Comparison of ENCODE assay signal across 8 mouse cellular contexts in genomic region chr10:5921771-5922170, GRCm38 (mm10). TPM values are rescaled to one million over a fixed set of nuclear protein-coding genes. Genes with fewer than 3 reads are reported as not detected.
DNase-seq lines count a peak whose midpoint lies in the region; ATAC-seq and TF ChIP-seq lines count a peak whose summit lies in the region.

No protein-coding gene starts in this region.

- H3K9me3 ChIP-seq in kidney, embryonic 15.5 days (replicated peaks) = no peaks in the 10 kb centered on the region
- no peaks in the 10 kb centered on the region for H3K9me3 ChIP-seq in forebrain, embryonic 15.5 days
- H3K9me3 ChIP-seq in liver, embryonic 14.5 days (ENCODE audit: control insufficient read depth, low read length) = no peaks in the 10 kb centered on the region

- peak overlapping the region; percentile 45; the same call in 1 of the 2 replicates for H3K9ac ChIP-seq in kidney, embryonic 15.5 days
- peak overlapping the region; percentile 87 for H3K9ac ChIP-seq in forebrain, embryonic 15.5 days (replicated peaks)
- H3K9ac ChIP-seq in liver, embryonic 14.5 days (replicated peaks) = no peak overlapping the region

- no peak for TF ChIP-seq POLR2A in cerebellum, adult 2 months (IDR thresholded peaks at IDR 0.05; ENCODE audit: borderline replicate concordance, insufficient read depth, low read length)

- under 1% methylated on average over 31 of the region's 31 CpGs for WGBS in kidney, embryonic 15.5 days
- under 1% methylated on average over 31 of the region's 31 CpGs for WGBS in cerebellum, adult 2 months
- under 1% methylated on average over 31 of the region's 31 CpGs for WGBS in forebrain, embryonic 15.5 days
- 2% methylated on average over 18 of the region's 31 CpGs for WGBS in liver, embryonic 14.5 days (ENCODE audit: insufficient replicate concordance)

- H3K4me2 ChIP-seq in kidney, embryonic 15.5 days = peak overlapping the region; percentile 100
- H3K4me2 ChIP-seq in forebrain, embryonic 15.5 days (replicated peaks) = peak overlapping the region; percentile 79
- H3K4me2 ChIP-seq in liver, embryonic 14.5 days (ENCODE audit: low read depth) = peak overlapping the region; percentile 54

- no peak for TF ChIP-seq CTCF in cerebellum, adult 2 months (IDR thresholded peaks at IDR 0.05; ENCODE audit: borderline replicate concordance, insufficient read depth, low read depth, low read length)
- no peak for TF ChIP-seq CTCF in liver, embryonic 14.5 days (IDR thresholded peaks at IDR 0.05; ENCODE audit: low read depth)

- no peak for DNase-seq in kidney, adult 9 months
- DNase-seq in cerebellum, adult 2 months = peak; percentile 31 to 44
- DNase-seq in liver, embryonic 14.5 days (ENCODE audit: low read depth in 3 of 3, low spot score in 3 of 3) = no peak
- DNase-seq in testis, postnatal 10 days (ENCODE audit: low spot score) = peak; percentile 53
- DNase-seq in spleen, postnatal 36 days (ENCODE audit: low spot score in 2 of 2) = no peak

- H3K36me3 ChIP-seq in kidney, embryonic 15.5 days = no peaks in the 10 kb centered on the region
- H3K36me3 ChIP-seq in forebrain, embryonic 15.5 days = no peaks in the 10 kb centered on the region
- H3K36me3 ChIP-seq in liver, embryonic 14.5 days (replicated peaks; ENCODE audit: control insufficient read depth, insufficient read depth, low read depth) = no peaks in the 10 kb centered on the region

- no peak overlapping the region for H3K27ac ChIP-seq in kidney, embryonic 15.5 days
- no peak overlapping the region for H3K27ac ChIP-seq in cerebellum, adult 2 months (ENCODE audit: insufficient read depth, low read length)
- H3K27ac ChIP-seq in forebrain, embryonic 15.5 days (replicated peaks) = peak overlapping the region; percentile 74
- H3K27ac ChIP-seq in liver, embryonic 14.5 days = no peak overlapping the region

- TF ChIP-seq EP300 in liver, embryonic 14.5 days (IDR thresholded peaks at IDR 0.05; ENCODE audit: low read depth) = no peak

- no peak; the same call in 1 of the 2 replicates for ATAC-seq in kidney, embryonic 15.5 days (replicated peaks; ENCODE audit: low FRiP score)
- ATAC-seq in forebrain, embryonic 15.5 days (replicated peaks) = peak; percentile 54
- ATAC-seq in liver, embryonic 14.5 days (ENCODE audit: insufficient read depth) = no peak
- no peak for ATAC-seq in CD4-positive, CD25-positive, alpha-beta regulatory T cell, adult 4 months

- H3K4me1 ChIP-seq in kidney, embryonic 15.5 days = peaks cover 12% of the 10 kb centered on the region
- no peaks in the 10 kb centered on the region for H3K4me1 ChIP-seq in cerebellum, adult 2 months (ENCODE audit: control insufficient read depth, insufficient read depth, low read length)
- peaks cover 19% of the 10 kb centered on the region for H3K4me1 ChIP-seq in forebrain, embryonic 15.5 days
- no peaks in the 10 kb centered on the region for H3K4me1 ChIP-seq in liver, embryonic 14.5 days (replicated peaks; ENCODE audit: control insufficient read depth in 2 of 2, insufficient read depth in 2 of 2, low read length in 1 of 2)

- H3K27me3 ChIP-seq in kidney, embryonic 15.5 days = peaks cover 23% of the 10 kb centered on the region
- no peaks in the 10 kb centered on the region for H3K27me3 ChIP-seq in cerebellum, adult 2 months (ENCODE audit: control insufficient read depth, insufficient read depth, low read length)
- no peaks in the 10 kb centered on the region for H3K27me3 ChIP-seq in forebrain, embryonic 15.5 days
- peaks cover 17% of the 10 kb centered on the region for H3K27me3 ChIP-seq in liver, embryonic 14.5 days (ENCODE audit: control insufficient read depth, insufficient read depth, low read length)

- peak overlapping the region; percentile 64 for H3K4me3 ChIP-seq in kidney, embryonic 15.5 days (replicated peaks)
- peak overlapping the region; percentile 57 for H3K4me3 ChIP-seq in cerebellum, adult 2 months (replicated peaks; ENCODE audit: insufficient read depth, low read depth, low read length)
- H3K4me3 ChIP-seq in forebrain, embryonic 15.5 days = peak overlapping the region; percentile 93
- H3K4me3 ChIP-seq in liver, embryonic 14.5 days (ENCODE audit: insufficient read depth in 1 of 2, low read depth in 2 of 2, low read length in 2 of 2) = peak overlapping the region in 1 of 2 experiments; percentile 33; a peak in 2 of 4 replicates

RNA-seq across cellular contexts. Expression of gene Rgs17, which starts 0.4 kb away (rescaled TPM):
- 1.2 and 1.4 TPM in 2 replicates for polyA plus RNA-seq in kidney, embryonic 15.5 days (2015; fragmentation: Nextera tagmentation; extraction: Ambion mirVana)
- polyA plus RNA-seq in cerebellum, adult 2 months (2012; rRNA removed) = 16.2 and 18.7 TPM in 2 replicates
- polyA plus RNA-seq in forebrain, embryonic 15.5 days (2015; fragmentation: Nextera tagmentation; extraction: Ambion mirVana) = 12.2 and 12.7 TPM in 2 replicates
- 0.01 TPM in 2 replicates for polyA plus RNA-seq in liver, embryonic 14.5 days (2012; rRNA removed)
- polyA plus RNA-seq in liver, embryonic 14.5 days (2014; fragmentation: Nextera tagmentation; extraction: Ambion mirVana) = not detected in 2 replicates
- polyA plus RNA-seq in CD4-positive, CD25-positive, alpha-beta regulatory T cell, adult 4 months (2017; shearing (Covaris generic)) = under 1 TPM in 1 of 2 experiments, not detected in 1; 0.19 TPM

Comparison
In these comparisons a context has a peak if more than half of its experiments do, and no peak if none do; other contexts are left out.
1. DNase-seq: peak in cerebellum, adult 2 months (2 of 2) and testis, postnatal 10 days (single experiment); none in kidney, adult 9 months (single experiment), liver, embryonic 14.5 days (0 of 3) and spleen, postnatal 36 days (0 of 2).
2. Peak in every context shown above with its lines, with median percentiles within 50 percentile points of each other: H3K4me2 ChIP-seq.